Mouse (Mus musculus) T-helper 2 cell (primary cell): ENCODE measurements around the gene Golph3.

Source experiments
- in situ Hi-C: fragments of 300-600 bp; cut with MboI, MseI; formaldehyde crosslinking; loops from one replicate; pipeline ENCODE4 v1.15.1; 2025; ENCODE audit warnings: high pct_unique_total_duplicates

The Golph3 gene

DNA sequence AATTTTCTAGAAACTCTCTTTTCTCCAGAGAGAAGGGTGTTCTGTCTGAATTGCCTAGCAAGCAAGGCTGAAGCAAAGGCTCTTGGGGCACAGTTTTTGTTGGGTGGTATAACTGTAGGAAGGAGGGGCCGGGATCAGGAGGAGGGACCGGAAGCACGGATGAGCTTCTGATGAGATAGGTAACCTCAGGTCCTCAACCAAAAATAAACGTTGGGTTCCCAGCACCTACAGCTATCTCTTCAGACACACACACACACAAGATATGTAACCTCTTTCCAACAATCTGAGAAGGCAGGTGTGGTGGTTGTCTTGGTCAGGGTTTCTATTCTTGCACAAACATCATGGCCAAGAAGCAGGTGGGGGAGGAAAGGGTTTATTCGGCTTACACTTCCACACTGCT, 4.0 kb upstream of the Golph3 start:
- in situ Hi-C loops = loop anchor here (10.0 kb wide), 2 partner anchors 92 to 912 kb away; no protein-coding TSS in a partner anchor

DNA sequence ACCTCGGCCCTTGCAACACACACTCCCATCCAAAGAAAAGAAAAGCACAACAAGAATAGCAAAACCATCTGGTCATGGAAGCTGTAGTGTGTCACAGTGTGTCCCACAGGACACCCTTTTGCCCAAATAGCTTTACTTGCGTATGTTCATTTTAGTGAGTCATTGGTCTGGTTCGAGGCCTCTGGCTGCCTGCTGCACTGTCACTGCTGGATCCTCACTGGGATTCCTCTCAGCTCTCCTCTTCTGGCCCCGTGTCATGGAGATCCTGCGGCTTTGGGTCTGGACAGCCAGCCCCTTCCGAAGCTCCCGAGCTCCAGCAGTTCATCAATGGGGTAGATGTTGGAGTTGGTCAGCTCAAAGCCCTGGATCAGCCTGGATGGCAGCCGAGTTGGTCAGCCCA, 2.8 kb upstream of the Golph3 start:
- in situ Hi-C loops = loop anchor here (10.0 kb wide), 2 partner anchors 94 to 914 kb away; no protein-coding TSS in a partner anchor

DNA sequence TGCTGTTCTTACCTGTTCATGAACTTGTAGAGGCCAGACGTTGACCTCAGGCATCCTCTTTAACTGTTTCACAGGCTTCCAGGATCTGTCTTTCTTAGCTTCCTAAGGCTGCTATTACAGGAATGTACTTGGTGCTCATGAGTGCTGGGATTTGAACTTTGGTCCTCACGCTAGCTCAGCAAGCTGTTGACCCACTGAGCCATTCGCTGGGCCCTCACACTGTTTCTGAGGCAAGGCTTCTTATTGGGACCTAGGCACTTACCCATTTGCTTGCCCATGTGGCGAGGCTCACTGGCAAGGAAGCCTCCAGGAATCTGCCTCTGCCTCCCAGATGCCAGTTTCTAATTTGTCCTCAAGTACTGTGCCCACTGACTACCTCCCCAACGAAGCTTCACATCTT, 1.4 kb upstream of the Golph3 start:
- in situ Hi-C loops = loop anchor here (10.0 kb wide), 2 partner anchors 95 to 915 kb away; no protein-coding TSS in a partner anchor

DNA sequence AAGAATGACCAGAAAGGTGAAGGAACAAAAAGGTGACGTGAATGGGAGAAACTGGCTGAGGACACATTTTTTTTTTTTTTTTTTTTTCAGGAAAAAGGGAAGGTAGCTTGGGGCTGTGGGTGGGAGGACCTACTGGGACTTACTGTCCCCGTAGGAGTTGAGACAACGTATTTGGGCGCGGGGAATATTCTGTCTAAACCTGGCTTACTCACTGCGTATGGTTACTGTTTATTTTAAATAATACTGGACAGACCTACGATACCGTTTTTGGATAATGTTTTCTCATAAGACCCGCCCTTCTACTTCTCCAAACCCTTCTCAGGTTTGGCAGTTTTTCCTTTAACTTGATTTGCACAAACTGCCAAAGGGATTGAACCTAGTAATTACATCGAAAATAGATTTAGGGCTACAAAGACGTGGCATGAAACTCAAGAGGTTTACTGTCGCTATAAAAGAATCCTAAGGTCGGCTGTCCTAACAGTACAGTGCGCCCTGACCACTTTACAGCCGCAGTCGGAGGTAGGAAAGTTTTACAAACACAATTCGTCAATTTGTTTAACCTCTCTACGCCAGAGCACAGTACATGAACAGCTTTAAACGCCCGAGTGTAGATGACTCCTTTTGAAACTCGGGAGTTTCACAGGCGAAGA, 684 bp upstream of the Golph3 start:
- in situ Hi-C loops = no loop called here

DNA sequence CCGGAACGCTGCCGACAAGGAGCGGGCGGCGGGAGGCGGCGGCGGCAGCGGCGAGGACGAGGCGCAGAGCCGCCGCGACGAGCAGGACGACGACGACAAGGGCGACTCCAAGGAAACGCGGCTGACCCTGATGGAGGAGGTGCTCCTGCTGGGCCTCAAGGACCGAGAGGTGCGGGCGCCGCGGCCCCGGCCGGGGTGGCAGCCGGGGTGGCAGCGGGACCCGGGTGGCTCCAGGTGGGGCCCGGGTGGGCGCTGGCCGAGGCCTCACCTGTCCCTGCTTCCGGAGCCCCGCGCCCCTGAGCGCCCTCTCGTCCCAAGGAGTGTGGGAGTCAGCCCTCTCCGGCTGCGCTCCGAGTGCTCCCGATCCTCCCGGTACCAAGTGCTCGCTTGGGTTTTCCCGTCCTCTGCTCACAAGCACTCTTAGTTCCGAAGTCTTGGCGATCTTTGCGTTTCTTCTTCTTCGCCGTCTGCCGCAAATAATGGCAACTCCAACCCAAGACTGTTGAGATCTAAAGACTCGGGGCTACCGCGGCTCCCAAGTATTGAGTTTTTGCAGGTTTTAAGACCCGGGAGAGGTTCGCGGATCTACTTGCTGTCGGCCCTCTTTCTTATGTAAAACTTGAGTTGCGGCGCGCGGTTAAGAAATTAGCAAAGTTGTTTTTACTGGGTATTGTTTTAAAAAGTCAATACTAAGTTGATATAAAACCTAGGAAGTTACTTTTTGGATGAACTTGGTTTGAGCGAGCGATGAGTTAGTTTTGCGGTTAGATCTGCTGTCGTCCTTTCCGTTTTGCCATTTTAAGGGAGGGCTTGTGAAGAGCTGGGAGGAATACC, 755 bp downstream of the Golph3 start, which contains the start of gene 1810049J17Rik:
Gene 1810049J17Rik (minus strand): TSS at position 112 of the 834 bp plus-strand sequence.
- in situ Hi-C loops = no loop called here

DNA sequence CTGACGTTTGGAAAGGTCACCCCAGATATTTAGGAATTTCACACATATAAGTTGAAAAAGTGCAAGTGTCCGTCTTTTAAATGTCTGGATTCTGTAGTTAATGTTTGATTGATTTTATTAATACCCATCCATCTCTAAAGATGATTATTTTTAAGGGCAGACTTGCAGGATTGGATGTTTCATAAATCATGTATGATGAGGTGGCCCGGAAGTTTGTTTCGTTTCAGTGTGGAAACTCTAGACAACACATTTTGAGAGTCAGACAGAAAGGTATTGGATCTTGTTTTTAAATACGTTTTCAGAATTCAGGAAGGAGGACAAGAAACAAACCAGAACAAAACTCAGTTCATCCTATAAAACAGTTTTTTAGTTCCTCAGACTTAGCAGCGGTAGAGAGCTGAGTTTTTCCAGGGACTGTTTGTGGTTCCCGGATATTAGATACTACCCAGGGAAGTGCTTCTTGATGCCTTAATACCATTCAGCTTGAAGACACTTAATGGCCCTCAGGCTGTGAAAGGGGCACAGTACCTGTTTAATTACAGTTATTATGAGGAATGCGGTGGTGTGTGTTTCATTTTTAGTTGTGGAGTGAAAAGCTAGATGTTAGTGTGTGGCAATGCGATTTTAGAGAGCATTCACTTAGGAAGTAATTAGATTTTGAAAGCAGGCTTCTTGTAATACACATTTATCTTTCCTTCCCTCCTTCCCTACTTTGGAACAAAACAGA, 1.6 kb downstream of the Golph3 start:
- in situ Hi-C loops = no loop called here

DNA sequence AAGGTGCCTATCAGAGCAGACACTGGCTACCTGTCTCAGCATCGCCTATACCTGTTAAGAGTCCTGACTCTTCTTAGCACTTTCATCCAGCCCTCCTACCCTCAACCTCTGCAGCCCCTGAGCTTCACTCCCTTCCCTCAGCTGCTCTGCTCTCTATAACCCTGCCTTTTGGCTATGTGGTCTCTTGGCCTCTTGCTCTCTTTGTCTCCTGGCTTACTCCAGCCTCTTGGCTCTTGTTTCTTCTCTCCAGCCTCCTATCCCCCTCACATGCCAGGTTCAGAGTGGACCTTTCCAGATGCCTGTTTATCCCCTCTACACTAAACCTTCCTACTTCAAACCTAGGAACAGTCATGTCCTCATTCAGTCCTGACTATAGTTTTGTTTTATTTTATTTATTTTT, 3.1 kb downstream of the Golph3 start:
- in situ Hi-C loops = no loop called here

DNA sequence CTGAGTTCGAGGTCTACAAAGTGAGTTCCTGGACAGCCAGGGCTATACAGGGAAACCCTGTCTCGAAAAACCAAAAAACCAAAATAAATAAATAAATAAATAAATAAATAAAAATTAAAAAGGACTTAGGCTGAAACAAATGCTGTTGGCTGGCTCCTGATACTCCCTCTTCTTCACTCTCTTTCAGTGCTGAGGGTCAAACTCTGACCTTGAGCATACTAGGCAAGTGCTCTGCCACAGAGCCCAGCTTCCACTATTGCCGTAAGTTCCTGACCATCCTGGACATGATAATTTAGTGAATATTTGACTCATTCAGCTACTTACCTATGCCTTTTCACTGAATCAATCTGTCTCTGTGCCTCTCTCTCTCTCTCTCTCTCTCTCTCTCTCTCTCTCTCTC, 9.1 kb downstream of the Golph3 start:
- in situ Hi-C loops = no loop called here

DNA sequence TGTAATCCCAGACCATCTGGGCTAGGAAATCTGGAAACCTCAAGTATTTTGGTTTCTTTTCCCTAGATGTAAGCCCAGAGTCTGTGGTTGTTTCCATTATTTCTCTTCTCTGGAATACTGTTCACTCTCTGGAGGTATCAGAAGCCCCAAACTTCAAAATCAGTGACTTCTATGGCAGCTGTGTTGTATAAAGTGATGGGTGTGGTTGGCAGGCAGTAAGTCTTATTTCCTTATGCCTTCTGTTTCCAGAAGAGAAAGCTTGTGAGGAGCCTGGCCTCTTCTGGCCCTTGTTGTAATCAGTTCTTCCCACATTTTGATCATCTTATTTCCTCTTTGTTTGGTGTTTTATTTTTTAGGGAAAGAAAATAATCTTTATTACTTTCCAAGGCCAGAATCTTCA, 9.6 kb downstream of the Golph3 start:
- in situ Hi-C loops = no loop called here

DNA sequence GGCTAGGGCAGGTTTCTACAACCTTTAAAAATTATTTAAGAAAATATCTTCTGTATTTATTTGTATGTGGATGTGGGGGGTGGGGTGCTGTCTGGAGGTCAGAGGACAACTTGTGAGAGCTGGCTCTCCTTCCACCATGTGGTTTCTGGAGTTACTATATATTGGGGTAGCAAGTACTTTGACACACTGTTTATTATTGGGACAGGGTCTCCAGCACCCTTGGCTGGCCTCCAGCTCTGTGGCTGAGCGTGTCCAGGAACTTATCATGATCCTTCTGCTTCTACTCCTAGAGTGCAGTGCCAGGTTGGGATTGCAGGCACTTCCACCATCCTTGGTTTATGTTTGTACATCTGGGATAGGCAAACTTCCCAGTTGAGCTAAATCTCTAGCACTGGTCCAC, 10.1 kb downstream of the Golph3 start:
- in situ Hi-C loops = no loop called here

DNA sequence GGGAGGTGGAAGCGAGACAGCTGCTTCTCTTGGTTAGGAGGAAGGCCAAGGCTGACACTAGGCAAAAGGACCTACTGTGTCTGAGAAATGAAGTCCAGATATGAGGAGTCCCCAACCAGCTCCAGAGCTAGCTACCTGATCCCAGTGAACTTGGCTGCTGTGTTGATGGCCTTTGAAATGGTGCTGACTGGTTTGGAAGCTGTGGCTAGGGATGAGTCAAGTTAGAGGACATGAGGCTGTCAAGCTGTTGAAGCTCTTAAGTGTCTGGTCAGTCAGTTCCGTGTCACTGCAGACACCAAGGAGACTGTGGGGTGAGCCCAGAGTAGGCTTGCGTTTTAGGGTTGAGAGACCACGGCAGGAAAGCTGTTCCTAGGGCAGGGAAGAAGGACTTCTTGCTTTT, 13.1 kb downstream of the Golph3 start:
- in situ Hi-C loops = no loop called here

DNA sequence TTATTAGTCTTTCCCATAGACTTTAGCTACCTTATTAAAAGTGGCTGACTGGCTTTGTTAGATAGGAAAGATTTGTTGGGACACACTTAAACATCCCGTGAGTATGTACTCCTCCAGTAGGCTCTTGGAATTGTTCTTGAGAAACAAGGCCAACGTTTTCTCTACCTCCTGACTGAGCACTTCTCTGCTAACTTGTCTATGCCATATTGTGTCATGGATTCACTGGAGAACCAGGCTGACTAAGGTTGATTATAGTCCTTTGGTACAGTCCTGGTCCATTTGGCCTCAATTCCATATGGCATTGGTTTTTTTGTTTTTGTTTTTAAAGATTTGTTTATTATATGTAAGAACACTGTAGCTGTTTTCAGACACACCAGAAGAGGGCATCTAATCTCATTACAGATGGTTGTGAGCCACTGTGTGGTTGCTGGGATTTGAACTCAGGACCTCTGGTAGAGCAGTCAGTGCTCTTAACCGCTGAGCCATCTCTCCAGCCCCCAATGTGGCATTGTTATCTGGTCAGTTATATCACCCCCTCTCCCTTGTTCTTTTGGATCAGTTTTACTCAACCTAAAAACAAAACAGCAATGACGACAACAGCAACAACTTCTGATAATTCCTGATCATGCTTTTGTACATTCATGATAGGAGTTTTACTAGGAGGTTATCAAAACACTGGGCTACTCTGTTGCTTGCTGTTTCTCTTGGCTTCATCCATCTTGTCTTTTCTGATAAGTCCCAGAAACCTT, 16.0 kb downstream of the Golph3 start:
- in situ Hi-C loops = no loop called here

DNA sequence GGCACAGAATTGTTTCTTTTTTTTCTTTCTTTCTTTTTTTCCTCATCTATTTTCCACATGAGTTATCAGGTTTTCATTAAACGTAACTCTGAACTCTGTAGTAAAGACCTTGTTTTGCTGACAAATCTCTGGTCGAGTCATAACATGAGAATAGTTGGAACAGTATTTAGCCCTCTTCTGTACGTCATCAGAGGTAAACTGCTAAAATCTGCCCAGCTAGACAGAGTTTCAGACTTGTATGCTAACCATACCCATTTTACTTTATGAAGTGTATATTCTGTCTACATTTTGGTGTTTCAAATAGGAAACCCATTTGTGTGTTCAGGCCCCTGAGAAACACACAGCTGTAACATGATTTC, 16.5 kb downstream of the Golph3 start:
- in situ Hi-C loops = no loop called here

DNA sequence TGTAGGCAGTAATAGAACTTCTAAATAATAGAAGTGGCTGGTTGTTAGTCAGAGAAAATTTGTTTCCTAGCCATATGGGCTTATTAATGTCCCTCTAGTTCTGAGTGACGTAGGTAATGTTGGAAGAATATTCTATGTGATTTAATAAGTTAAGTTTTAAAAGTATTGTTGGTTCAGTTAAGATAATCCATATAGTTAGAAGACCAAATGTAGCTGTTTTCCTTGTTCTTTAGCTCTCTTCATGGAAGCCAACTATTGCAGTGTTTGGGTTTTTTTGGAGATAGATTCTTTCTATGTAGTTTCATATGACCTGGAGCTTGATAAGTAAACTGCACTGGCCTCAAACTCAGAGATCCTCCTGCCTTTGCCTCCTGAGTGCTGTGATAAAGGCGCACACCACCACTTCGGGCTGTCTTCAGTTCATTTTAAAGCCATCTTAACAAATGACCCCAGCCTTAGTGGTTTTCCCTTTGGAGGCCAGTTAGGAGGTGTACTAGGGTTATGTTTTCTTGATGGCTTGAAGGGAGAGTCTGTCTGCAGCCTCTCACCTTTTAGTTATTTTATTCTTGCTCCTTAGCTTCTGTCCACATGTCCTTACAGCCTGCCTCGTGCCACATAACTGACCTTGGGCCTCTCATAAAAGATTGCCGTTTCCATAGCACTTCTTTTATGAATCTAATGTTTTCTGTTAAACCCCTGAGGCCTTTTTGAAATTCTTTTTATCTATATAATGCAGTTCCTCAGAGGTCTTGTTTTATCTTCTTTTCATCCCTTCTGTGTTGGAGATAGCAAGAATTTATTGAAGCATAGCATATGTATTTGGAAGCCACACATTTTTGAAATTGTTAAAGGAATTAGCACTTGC, 19.5 kb downstream of the Golph3 start:
- in situ Hi-C loops = no loop called here

DNA sequence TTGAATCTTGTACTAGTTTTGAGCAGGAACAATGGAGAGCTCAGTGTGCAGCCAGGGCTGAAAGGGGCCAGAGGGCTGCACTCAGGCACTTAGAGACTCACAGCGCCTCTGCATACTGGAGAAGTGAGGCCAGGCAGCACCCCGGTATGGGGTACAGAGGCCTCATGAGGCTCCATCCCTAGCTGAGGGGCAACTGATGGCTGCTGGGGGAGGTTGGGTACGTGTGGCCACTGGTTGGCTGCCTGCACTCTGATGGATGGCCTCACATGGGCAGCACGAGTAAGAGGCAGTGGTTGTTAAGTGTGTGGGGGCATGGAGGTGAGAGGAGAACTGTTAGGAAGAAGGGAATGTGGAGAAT, 20.1 kb downstream of the Golph3 start:
- in situ Hi-C loops = no loop called here

DNA sequence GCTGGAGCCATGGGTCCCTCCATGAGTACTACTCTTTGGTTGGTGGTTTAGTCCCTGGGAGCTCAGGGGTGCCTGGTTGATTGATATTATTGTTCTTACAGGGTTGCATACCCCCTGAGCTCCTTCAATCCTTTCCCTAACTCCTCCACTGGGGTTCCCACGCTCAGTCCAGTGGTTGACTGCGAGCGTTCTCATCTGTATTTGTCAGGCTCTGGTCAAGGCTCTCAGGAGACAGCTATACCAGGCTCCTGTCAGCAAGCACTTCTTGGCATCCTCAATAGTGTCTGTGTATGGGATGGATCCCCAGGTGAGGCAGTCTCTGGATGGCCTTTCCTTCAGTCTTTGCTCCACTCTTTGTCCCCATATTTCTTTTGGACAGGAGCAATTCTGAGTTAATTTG, 25.7 kb downstream of the Golph3 start:
- in situ Hi-C loops = no loop called here

DNA sequence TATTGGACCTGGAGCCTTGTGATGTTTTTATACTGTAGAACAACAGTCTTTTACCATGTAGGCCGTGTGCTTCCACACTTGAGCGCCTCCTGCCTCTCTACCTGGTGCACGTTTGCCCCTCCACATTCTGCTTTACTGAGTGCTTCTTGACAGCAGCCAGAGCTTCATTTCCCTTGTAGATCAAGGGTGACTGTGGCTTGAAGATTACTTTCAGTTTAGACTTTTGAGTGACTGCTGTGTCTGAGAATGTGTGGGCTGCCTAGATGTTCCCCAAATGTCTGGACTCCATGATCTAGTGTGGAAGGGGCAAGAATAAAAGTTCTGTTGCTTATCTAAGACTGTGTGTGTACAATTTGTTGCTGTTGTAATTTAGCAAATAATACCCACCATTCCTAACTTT, 27.7 kb downstream of the Golph3 start:
- in situ Hi-C loops = no loop called here

DNA sequence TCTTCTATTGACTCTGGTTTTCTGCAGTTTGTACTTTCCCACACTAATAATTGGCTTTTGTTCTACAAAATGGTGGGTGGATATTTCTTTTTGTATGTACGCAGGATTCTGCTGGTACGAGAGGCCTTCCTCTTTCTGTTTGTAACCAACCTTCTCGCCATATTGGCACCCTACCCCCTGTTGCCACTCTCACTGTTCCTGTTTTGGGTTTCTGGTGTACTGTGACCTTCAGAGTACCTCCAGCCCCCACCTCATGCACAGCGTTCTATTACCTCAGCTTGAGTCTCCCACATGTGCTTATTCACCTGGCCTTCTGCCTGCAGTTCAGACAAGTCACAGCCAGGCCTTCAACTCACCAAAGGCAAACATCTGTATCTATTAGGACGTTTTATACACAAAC, 28.6 kb downstream of the Golph3 start:
- in situ Hi-C loops = no loop called here

DNA sequence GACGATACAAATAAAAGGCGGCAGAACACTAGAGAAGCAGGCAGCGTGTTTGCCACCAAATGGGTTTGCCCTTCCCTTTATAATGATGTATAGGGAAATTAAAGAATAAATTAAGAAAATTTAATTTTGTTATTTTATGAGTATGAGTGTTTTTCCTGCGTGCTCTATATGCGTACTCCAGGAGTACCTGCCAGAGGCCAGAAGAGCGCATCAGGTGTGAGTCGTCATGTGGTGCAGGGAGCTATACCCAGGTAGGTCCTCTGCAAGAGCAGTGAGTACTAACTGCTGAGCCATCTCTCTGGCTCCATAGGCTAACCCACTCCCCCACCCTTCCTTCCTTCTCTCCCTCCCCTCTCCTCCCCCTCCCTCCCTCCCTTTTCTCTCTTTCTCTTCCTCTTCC, 30.2 kb downstream of the Golph3 start:
- in situ Hi-C loops = no loop called here

DNA sequence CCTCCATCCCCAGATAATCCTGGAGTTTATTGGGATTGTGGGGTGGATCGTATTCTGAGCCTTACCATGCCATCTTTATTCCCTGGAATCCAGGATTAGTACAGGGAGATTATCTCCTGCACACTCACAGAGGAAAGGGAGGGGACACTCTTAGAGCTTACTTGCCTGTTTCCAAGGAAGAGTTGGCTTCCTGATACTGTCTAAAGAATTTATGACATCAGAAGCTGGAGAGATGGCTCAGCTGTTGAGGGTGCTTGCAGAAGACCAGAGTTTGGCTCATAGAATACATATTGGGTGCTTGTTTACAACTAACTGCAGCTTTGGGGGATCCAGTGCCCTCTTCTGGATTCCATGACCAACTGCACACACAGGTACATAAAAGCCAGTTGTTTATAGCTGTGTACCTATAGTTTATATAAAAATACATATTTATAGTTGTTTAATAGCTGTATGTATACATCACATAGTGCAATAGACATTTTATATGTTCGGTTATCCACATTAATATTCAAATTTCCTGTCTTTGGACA, 33.1 kb downstream of the Golph3 start:
- in situ Hi-C loops = no loop called here

DNA sequence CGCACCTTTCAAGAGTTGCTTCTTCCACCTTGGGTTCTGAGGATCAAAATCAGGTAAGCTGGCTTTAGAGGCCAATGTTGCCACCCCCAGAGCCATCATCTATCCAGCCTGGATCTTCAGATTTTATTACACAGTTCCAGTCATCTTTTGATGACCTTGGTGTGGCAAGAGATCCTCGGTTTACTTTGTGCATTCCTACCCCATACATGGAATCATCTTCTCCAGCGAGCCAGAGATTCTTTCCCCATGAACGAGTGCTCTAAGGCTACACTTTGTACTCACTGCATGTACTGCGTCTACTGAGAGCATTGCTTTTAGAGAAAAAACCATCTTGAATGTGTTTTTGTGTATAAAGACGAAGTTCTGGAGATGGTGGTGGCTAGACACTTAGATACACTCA, 34.0 kb downstream of the Golph3 start:
- in situ Hi-C loops = no loop called here
